Mouse (Mus musculus) lung, postnatal 10 days (tissue): ENCODE measurements around the gene N4bp2l1.

ENCODE experiments used
- DNase-seq: peaks from one replicate; pipeline ENCODE4 v3.0.0; 2021

N4bp2l1 gene

DNA sequence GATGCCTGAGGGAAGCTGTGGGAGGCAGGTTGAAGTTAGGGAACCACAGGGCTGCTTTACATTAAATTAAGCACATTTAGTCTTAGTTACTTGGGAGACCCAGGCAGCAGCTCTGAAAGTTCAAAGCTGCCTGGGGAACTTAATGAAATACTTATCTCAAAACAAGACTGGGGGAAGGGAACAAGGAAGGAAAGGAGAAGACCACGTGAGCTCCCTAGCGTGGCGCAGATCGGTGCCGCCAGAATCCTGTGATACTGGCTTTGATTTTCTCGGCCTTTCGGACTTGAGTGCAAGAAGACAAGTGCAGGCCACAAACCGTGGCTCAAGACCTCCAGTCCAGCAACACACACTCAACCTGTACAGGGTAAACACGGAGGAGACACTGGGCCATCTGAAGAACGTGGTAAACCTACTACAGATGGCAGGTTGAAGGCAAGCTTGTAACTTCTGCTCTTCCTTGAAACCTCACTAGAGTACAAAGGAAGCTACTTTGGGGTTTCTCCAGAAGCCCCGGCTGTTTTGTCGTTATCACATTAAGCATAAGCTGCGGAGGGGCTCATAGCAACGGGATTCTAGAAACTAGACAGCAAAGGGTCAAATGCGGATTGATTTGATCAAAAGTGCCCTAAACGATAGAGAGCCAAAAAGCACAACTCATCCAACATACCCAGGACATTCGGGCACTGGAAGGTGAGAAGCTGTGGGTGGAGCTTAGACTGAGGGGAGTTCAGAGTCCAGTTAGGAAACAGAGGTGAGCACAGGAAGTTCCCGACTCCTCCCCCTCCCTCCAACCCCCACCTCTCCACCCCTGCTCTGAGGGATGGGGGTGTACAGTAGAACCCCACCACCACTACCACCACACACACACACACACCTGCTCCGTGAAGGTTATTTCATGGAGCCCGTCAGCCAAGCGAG lies 1.5 kb upstream of the N4bp2l1 start:
- DNase-seq: no peak

DNA sequence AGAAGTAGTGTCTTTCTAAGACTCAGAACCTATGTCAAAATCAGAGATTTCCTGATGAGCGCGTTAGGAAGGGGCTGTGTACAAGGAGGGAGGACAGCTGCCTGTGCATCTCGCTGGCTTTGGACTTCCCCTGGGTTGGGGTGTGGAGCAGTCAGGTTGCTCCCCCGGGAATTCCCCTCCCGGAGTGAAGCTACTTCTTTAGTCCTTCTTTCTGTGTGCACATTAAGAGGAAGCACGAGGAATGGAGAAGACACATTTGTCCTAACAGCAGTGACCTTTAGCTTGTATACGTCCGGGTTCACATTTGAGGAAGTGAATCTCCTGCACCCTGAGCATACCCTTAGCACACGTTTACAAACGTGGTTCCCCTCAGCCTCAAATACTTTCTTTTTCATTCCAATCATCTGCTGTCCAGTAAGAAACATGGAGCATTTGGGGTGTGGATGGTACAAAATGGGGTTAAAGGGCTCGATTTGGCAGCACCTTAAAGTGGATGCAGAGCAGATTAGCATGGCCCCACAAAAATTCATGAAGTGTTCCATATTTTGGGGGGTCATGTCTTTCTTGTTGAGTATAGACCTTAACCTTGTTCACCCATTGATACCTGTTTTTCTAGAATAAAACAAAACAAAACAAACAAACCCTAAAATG lies 1.5 kb downstream of the N4bp2l1 start:
- DNase-seq: peak; percentile 18

DNA sequence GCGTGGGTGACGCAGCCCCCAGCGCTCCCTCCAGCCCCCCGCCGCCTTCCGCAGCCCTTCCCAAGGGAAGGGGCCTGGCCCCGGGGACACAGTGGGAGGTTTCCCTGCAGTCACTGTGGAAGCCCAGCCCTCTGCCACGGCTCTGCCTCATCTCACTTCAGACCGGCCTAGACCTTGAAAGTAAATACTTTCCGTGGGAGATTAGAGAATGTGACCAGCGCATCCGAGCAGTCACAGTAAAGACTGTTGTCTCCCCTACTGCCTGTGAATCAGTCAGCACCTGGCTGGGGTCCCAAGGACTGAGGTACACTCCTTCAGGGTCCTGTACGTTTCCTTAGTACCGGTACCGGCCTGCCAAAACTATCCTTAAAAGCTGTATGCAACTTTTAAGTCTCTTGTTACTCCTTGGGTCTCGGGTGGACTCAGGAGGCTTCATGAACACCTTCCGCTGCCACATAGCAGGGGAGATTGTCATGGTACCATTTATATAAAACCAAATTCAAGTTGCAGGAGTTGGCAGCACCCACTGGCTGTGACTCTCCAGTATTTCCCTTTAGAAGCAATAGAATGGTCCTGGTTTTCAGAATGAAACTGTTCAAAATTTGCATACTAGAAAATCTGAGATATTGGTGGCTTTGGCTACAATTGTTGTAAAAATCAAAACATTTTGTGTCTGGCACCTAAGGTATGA lies 2.2 kb downstream of the N4bp2l1 start:
- DNase-seq: no peak

DNA sequence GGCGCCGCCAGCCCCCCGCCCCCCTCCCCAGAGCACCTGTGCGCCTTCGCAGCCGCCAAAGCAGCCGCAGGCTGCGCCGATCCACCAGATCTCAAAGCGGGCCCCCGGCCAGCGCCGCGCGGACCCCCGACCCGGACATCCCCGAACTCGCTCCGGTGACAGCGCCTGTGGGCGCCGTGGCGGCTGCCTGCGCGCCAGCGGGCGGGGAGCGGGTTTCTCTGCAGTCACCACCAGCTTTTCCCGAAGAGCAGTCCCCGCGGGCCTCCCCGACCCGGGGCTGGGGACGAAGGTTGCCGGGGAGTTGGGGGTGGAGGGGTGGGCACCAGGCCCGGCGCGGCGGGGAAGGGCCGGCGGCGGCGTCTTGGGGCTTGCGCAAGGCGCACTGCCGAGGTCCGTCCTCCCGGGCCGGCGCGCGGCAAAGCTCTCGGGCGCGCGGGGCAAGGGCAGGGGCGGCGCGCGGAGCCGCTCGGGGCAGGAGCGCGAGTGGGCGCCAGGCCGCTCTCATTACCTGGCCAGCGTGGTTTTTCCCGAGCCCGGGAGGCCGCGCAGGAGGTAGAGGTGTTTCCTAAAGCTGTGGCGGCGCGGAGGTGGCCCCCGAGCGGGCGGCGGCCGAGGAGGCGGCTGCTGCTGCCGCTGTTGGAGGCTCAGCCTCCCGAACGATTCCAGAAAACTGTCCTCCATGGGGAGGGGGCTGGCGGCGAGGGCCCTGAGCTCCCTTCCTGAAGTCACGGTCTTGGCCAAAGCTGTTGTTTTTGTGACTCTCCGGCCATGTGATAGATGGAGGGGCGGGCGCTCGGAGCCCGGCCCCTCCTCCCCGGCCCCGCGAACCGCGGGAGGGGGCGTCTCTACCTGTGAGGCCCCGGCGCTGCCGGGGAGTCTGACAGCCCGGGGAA lies 3.0 kb downstream of the N4bp2l1 start:
- DNase-seq: peak; percentile 56

DNA sequence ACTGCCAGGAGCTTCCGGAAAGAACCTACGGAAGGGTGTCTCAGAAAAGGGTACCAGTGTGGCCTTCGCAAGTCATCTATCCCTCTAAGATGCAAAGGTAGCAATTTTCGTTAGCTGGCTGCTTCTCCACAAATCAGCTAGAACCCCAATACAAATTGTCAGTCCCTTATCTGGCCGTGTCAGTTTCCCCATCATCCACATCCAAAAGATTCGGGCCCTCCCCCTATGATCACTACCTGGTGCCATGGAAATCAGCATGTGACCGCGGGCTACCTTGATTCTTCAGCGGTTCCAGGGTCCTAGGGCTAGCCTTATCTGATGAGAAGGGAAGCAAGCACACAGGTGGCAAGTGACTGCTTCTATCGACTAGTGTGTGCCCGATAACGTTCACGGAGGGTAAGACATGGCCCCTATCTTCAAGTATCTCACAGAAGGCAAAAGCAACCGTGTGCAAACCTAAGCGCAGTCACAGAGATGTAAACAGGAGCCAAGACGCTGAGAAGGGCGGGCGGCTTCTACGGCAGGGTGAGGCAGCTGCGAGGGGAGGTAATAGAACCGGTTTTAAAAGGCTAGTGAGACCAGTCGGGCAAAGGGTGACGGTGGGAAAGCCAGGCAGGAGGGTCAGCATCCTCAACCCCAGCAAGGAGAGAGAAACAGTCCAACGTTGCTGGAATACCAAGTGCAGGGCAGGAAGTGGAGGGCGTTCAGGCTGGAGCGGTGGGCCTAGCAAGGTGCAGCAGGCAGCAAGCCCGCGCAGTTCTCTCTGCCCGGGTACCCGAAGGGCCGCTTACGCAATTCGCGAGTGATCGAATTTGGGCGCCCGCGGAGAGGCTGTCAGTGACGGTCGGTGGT lies 3.9 kb downstream of the N4bp2l1 start:
- peak; percentile 36 for DNase-seq

DNA sequence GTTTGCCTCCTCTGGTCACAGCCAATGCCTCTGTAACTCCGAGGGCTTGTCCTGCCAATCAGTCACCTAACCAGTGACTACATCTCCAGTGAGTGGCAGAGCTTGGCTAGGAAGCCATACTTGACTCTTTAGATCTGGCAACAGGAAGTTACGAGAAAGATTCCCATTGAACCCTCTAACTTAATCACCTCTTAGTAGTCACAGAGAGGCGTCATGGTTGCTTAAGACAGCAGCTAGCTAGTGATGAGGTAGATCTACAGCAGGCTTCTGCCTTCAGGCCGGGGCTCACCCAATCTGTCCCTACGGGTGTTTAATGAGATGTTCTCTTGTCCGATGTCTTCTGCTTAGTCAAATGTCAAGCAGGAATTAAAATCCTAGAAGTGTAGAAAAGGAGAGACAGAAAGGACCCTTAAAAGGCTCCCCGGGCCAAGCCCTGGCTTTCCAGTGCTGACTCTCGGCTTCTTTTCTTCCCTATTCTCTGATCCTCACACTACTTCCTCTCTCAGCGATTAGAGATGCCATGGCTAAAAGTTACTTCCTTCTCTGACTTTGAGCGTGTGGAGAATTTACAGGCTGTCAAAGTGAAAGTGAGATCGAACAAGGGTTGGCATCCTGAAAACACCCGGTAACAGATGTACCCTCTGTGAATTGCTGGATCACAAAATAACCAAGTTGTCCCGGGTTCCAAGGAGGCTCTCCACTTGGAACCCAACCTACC lies 4.6 kb downstream of the N4bp2l1 start:
- no peak for DNase-seq

DNA sequence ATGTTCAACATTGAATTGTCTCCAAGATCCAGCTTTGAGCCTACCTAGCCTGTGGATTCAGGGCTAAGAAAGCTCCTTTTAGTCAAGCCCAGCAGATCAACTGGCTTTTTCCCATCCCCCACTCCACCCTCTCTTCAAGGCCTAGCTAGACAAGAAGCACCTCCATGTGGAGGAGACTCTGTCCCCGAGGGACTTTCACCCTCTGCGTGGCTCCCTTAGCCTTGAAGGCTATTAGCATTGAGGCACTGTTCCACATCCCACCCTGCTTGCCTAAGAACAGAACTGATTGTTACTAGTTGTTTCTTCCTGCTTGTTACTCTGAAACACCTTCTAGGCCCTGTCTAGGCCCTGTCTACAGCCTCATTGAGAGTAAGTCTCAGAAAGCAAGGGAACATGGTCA lies 7.0 kb downstream of the N4bp2l1 start:
- DNase-seq: no peak

DNA sequence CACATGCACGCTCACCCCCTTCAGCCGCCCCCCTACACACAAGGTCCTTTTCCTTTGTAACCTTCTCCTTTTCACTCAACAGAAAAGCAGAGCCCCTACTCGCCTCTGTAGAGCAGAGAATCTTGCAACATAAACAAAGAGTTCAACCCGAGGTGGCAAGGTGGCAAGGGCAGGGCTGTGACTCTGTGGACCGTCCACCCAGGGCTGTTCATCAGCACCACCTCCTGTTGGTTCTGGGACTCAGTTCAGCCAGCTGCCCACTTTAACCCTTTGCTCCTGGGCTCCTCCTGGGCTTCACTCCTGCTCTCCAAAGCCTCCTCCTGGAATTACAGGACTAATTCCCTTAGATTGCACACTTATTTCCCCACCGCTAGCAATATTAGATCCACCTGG lies 12.7 kb downstream of the N4bp2l1 start:
- DNase-seq: no peak

DNA sequence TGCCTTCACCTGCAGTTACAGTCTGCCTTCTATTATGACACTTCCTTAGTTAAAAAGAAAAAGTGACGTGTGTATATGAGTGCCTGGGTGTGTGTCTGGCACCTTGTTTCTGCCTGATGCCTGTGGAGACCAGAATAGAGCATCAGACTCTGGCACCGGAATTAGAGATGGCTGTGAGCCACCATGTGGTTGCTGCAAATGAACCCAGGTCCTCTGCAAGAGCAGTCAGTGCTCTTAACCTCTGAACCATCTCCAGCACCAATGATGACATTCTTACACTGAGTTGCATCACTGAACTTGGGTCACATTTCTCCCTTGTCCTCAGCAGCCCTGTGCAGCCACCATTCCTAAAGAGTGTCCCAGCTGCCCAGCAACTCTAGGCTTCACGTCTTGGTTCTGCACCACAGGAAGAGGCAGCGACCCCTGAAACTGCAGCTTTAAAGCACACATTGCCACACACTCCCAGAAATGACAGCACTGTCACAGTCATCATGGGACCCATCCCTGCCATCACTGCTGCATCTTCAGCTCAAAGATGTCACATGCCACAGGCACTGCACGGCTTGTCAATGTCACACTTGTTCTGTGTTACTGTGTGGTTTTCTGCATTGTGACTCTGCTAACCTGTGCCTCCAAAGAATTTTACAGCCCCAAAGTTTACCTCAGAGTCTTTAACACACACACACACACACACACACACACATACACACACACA lies 13.2 kb downstream of the N4bp2l1 start:
- peak; percentile 52 for DNase-seq

DNA sequence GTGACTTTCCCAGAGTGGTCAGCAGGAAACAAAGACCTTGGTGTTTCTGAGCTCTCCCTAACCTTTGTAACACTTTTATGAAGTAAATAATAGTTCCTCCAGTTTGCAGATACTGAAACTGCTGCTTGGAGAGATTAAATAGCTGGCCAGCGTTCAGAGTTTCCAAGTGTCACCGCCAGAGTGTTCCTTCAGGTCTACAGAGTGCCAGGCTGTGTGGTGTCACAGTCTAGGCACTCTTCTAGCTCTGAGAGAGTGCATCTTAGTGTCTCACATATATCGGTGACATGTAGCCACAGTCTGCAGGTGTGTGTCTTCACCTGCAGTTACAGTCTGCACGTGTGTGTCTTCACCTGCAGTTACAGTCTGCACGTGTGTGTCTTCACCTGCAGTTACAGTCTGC lies 13.8 kb downstream of the N4bp2l1 start:
- DNase-seq: no peak

DNA sequence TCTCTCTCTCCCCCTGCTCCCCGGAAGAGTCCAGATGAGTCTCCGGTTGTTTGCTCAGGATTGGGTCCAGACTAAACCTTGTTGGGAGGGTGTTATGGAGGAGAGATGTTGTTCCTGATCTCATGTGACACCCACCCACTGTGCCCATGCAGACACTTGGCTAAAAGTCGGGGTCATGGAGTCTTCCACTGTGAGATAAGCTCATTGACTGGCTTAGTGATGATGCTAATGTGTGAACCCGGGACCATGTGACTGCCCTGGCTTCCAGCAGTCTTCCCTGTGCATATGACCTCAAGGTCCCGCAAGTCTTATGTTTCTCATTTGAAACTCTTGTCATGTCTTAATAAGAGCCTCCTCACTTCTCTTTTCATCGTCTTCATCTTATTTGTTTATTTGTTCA lies 15.8 kb downstream of the N4bp2l1 start:
- DNase-seq: no peak

DNA sequence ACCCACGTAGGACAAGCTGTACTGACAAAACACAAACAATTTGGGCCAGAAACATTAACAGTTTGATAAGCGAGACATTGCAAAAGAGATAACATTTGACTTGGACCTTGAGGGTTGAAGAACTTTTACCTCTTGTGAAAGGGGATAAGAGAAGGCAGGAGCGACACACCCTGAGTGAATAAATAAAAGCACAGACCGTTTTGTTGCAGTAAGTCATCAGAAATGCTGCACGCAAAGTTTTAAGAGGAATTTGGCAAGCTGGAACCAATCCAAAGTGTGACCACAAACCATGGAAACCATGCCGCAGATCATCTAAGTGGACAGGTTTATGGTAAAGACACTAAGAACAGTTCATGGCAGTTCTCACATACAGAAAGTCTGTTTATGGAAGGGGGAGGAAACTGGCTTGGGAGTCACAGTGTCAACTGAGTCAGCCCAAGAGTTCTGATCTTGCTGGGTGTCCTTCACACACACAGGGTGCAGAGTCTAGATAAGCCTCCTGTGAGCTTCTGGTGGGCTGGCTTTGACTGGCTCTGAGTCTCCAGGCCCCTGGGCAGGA lies 18.3 kb downstream of the N4bp2l1 start:
- DNase-seq: no peak

DNA sequence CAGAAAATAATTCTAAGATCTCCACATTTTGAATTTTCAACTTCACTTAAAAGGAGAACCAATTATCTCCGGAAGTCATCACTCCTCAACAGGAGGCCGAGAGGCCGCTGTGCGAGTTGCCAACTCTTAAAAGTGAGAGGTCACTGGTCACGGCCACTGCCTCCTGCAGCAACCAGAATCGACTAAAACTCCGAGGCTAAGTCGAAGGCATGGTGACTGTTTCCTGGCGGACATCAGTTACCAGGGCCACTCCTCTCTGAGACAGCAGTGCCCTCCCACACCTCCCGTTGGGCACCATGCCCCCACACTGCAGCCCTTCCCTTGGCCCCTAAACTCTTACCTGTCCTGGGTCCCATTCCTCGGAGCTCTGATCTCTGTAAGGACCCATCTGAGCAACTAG lies 20.2 kb downstream of the N4bp2l1 start:
- no peak for DNase-seq

DNA sequence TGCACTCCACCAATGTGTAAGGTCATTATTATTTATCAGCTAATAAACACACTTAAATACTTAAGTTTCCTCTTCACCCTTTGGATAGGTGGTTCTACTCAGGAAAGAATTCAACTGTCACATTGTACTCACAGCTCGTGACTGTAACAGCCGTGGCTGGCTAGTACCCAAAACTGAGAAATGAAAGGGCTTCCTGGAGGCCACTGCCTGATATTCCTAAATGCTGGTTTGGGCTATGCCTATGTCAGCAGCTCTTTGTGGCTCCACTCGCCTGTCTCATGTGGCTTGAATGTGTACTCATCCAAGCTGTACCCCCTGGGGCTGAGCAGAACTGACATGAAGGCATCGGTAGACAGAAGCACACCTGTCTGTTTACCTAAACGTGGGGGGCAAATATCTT lies 22.1 kb downstream of the N4bp2l1 start:
- peak; percentile 13 for DNase-seq

DNA sequence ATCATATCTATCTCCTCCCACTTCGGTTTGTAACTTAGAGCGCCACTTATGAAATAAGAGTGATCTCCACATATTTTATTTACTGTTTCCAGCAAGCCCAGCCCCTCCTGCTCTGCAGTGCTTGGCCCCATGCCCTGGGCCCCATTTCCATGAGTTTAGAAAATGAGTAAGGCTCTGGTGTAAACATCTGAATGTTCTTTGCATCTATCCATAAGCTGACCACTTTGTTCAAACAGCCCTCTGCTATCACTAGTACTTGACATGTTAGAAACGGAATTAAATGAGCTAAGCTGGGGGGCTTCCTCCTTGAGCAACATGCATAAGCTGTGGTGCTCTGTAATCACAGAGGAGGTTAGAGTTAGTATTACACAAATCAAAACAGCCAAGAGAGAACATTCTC lies 22.6 kb downstream of the N4bp2l1 start:
- DNase-seq: no peak

DNA sequence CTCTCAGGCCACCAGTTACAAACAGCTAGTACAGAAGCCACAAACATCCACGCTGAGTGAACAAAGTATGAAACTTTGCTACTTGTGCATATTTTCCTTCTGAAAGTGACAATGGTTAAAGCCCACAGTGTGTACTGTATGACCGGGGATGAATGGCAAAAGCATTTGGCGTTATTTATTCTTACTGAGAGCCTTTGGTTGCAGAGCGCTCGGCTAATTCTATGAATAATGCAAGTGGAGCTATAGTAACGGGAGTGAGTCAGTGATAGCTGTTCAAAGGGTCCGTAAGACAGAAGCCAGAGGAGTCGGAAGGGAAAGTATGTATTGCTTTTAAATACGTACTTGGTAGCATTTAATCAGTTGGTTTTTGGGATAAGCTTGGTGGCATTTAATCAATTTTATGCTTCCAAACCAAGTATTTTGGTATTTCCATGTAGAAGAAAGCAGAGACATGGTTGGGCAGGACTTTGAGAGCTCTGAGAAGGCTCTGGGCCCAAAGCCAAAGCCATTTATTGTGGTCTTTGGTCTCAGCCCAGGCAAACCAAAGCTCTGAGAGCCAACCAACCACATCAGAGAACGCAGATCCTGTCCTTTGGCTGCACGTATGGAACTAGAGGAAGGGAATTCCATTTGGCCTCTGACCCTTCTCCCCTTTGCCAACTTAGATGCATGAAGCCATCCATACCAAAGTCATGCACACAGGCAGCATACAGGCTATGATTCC lies 26.3 kb downstream of the N4bp2l1 start:
- DNase-seq: peak; percentile 29

DNA sequence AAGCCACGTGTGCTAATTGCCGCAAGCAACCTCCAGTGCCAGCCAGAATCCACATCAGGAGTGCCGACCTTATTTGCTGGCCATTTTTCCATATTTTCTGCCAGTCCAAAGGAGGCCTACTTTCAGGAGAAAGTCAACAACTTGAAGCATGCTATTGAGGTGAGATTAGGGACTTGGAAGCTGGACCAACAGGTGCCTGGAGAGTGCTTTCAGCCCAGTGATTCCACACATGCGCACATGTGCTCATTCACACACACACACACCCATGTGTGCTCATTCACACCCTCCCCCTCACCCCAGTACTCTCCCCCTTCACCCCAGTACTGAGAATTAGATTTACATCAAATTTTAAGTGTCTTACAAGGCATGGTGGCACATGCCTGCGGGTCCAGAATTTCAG lies 30.0 kb downstream of the N4bp2l1 start:
- DNase-seq: peak; percentile 32

DNA sequence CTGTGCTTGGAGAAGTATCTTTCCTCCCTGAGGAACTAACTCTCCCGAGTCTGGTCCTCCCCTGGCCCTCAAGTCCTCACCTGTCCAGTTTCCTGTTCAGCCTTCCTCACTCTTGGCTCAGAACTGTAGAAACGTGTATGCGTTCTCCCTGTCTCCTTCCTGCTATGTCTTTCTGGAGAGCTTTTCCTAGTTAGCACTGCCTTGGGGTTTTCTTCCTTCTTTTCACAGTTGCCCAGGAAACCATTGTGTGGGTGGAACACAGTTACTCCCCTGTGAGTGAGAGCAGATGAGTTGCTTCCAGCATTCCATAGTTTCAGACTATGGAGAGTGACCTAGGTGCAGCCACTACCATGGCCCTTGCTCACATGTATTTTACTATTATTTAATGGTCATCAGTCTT lies 30.8 kb downstream of the N4bp2l1 start:
- DNase-seq: no peak

DNA sequence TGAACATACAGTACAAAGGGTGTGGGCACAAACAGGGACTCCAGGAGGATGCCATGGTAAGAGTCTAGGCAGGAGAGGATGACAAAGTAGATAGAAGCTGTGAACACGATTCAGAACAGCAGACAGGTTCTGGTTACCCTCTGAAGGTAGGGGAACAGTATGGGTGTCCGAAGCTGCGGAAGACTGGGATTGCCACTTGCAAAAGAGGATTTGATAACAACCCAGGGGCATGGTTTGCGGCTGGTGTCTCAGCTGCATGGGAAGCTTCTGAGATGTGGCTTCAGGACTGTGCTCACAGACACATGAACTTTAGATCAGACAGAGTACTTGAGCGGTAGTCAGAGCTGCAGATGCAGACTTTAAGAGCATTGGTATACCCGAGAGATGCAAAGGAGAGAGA lies 32.6 kb downstream of the N4bp2l1 start:
- DNase-seq: no peak
